Mouse (Mus musculus): ENCODE measurements around the gene Lrrc15.
A peak's percentile ranks its signal among the peaks of the same experiment; 100 is the strongest.

The Lrrc15 gene

DNA sequence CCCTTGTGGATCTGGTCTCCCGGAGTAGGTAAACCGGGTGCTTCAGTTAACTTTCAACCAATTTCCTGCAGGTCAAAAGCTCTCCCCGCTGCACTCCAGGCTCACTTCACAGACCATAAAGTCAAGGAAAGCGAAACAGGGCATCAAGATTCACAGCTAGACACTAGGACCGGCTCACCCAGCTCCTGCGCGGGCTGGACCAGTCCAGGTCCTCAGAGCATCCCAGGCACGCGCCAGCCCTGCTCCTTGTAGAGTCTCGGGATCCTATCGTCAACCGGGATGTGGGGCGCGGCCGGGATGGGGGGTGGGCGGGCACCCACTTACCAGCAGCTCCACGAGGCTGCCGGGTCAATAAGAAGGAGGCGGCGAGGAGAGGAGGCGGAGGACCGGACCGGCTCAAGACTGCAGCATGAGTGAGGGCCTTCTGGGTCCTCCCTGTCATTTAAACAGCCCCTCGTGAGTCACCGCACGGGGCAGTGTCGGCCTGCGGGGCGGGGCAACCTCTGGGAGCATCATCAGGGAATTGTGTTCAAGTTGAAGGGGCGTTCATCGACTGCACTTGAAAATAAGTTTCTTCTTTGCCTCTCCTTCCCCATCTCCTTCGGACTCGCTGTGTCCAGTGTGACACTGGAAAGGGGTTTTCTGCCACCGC, at the start of gene Lrrc15:
TSS of gene Lrrc15 (minus strand) at position 413 of the 652 bp plus-strand sequence.
- DNase-seq = peak; percentile 12 to 22

DNA sequence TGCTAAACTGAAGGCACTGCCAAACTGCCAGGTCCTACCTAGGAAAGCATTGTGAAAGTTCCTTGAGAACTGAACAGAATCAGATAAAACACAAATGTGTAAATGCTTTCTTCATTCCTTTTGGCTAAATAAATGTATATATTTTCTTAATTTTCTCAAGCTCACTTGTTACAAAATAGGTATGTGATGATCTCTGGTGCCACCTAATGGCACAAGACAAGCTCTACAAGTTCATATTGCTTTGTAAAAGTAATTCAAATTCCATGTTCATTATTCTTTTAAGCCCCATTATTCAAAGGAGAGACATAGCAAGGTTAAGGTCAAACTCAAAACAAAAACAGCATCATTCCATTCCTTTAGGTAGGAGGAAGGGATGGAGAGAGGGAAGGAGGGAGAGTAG, 31.2 kb upstream of the Lrrc15 start:
- DNase-seq = no peak

DNA sequence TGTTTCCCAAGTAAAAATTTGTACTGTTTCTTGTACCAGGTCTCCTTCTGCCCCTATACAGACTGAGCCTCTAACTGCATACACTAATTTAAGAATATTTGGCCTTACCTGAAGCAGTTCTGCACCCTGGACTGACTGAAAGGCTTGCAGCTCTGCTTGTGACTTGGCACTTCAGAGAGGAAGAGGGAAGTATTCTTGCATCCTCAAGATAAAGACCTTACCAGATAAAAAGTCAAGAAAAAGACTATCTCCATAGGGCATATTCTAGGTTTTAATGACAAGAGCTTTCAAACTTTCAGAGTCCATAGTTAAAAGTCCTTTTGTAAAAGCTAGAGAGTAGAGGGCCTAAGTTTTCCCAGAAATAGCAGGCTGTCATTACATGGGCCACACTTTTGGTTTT, 27.6 kb upstream of the Lrrc15 start, which contains the start of gene Gp5:
TSS of gene Gp5 (minus strand) at position 133 of the 400 bp plus-strand sequence.
- no peak for DNase-seq

DNA sequence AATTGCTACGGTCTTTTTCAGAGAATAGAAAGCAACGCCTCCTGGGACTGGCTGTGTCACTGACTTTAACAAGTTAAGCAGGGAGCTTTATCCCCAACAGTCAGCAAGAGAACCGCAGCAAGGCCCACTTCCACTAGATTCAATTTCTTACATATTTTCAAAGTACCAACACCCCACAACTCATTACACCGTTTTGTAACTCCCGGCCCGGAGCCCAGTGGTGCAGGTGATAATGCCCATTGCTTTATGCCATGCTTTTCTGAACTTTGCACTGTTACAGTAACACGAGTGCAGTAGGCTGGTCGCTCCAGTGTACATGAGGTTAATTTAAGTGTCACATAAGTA, 27.1 kb upstream of the Lrrc15 start:
- peak in 1 of 2 experiments; percentile 10 for DNase-seq

DNA sequence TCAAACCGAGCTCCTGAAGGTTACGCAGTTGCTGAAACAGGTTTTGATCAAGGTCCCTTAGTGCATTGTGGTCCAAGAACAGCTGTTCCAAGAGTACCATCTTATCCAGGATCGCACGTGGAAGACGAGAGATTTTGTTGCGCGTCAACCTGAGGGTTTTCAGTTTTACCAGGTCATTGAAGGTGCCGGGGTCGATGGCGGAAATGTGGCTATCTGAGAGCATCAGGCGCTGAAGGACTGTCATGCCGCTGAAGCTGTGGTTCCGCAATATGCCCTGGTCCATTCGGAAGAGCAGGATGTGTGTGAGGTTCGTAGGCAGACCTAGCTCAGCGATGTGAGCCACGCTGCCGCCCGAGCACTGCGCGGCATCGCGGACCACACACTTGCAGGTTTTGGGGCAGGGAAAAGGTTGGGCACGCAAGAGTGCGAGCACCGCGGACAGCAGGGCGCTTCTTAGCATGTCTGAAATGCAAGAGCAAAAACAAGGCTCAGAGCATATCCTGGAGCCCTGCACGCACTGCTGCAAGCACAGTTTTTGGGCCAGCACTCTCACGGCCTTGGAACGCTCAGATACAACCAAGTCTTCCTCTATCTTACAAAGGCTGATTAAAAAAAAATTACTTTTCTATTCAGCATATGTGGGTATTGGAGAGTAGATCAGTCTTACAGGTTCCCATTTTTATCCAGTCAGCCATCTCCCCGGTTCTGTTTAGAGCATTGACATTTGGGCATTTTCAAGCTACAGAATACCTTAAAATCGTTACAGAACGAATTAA, 26.5 kb upstream of the Lrrc15 start:
- peak; percentile 9 to 13 for DNase-seq

DNA sequence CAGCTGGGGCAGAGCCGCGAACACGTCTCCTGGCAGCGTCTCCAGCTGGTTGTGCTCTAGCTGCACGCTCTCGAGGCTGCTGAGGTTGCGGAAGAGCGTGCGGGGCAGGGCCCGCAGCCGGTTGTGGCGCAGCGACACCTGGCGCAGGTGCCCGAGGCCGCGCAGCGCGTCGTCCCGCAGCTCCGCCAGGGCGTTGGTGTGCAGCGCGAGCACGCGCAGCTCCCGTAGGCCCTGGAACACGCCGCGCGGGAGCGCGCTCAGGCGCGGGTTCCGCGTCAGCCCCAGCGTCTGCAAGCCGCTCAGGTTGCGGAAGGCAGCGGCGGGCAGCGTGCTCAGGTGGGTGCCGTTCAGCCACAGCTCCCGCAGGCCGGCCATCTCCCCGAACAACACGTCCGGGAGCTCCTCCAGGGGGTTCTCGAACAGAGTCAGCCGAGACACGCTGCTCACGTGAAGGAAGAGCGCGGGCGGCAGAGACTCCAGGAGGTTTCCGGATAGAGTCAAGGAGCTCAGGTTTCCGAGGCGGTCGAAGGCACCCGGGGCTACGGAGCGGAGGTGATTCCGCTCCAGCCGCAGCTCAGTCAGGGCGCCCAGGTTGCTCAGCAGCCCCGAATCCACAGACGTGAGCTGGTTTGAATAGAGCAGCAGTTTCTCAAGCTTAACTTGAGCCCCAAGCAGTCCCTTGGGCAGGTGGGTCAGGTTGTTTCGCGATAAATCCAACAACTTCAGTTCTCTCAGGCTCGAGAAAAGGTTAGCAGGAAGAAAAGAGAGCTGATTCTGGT, 25.7 kb upstream of the Lrrc15 start:
- peak; percentile 8 to 55 for DNase-seq

DNA sequence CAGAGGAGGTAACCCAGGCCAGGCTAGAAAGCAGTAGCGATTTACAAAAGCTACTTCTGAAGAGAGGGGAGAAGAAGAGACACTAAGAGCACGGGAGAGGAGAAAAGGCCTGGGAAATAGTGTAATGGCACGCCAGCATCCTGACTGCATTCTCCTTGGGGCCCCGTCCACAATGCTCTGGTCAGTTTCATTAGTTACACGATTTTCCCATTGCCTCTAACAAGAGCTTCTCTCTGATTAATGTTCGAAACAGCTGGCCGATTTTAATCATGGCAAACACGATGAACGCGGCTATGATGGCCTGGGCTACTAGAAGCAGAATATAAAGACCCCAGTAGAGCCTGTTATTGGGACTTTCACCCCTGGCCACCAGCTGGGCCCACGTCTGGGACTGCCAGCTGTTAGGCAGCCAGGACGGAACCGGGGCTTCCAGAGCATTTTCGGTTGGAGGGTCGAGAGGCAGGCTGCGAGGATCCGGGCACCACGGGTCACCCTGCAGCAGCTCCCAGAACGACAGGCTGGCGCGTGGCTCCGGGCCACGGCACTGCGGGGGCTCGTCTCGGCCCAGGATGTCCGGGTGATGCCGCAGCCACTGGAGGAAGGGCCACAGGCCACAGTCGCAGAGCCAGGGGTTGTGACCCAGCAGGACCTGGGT, 25.0 kb upstream of the Lrrc15 start:
- DNase-seq = no peak

DNA sequence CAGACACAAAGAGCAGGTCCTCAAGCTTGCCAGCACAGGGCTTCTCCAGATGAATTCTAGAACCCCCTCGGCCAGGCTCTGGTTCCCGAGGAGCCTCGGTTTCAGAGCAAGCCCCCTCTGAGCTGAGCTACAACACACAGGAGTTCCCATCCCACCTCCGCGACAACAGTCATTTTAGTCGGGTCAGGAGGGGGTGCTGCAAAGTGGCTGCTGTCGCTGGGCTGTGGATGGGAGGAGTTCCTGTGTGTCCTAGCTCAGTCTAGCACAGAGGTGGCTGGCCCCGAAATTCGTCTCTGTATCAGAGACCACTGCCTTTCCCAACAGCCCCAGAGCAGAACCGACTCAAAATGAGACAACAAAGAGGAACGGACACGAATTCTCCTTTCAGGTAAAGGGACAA, 24.2 kb upstream of the Lrrc15 start:
- no peak for DNase-seq

DNA sequence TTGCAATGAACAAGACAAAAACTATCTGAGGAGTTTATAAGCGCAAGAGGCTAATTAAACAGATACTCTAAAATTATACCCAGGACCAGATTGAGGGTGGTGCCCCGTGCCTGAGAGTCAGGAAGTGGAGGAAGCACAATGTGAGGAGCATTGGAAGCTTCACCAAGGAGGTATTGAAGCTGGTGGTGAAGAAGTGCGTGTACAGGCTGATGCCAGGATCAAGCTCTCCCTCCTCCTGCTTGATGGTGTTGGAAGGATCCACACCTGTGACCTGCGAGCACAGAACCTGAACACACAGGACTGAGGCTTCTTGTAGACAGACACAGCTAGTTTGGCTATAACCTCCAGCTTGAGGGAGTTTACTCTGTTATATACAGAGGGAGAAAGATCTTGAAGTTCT, 23.0 kb upstream of the Lrrc15 start:
- DNase-seq = no peak

DNA sequence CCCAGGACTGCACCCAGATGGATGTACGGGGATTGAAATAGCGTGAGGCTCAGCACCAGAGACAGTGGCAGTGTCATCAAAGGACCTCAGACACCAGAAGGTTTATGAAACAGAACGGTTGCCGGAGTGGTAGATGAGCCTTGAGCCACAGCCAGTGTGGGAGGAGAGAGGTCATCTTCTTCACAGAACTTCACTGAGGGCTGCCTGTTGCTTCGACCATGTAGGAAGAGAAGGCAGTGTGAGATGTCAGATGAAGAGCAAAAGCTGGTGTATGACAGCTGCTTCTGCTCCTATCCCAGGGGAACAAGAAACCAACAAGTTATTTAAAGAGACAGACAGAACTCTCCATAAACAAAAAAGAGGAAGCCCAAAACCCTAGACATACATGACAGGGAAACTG, 21.2 kb upstream of the Lrrc15 start:
- no peak for DNase-seq

DNA sequence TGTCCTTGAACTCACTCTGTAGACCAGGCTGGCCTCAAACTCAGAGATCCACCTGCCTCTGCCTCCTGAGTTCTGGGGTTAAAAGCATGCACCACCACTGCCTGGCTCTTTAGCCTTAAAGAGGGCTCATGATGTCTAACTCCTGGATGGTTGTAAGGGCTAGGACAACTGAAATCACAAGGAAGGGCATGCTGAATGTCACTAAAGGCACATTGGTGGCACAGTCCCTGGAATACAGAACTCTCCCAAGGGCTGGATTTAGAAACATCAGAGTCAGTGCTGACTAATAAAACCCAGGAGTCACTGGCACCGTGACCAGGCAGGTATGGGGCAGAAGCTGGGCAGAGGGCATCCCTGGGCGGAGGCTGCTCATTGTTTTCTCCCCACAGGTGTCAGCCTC, 20.4 kb upstream of the Lrrc15 start:
- DNase-seq = no peak

DNA sequence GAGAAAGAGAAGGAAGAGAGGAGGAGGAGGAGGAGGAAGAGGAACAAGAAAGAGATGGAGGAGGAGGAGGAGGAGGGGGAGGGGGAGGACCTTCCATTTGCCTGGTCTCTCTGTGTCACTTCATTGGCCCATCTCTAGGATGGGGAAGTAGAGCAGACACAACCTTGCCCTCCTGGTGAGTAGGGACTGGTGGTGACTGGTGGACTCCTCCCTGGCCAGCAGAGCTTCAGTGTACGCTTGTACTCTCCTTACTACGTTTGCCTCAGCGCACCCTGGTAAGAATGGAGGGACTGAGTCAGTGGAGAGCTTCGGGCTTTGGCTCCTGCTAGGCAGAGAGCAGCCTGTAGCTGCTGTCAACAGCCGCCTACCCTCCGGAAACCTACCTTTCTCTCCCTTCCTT, 19.6 kb upstream of the Lrrc15 start:
- DNase-seq = no peak

DNA sequence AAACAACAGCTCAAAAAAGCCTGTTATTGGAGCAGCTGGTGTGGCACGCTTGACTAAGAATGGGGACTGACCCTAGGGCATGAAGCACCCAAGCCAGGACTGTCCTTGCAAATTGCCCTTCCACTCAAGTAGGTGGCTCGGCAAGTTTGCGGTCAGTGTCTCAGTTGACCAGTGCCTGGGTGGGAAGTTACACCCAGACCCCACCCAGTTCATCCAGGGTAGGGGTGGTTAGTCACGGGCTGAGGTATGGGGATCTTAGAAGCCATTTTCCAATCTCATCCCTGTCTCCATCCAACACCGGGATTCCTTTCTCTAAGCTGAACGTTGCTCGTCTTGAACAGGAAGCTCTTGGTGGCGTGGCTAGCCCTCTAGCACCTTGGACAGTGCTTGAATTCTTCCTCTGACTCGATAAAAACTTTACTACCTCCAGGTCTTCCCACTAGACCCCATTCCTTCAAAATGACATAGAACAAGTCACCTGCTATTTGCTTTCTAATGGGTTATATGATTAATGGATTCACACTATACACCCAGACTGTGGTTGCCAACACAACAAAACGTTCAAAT, 16.7 kb upstream of the Lrrc15 start:
- no peak for DNase-seq

DNA sequence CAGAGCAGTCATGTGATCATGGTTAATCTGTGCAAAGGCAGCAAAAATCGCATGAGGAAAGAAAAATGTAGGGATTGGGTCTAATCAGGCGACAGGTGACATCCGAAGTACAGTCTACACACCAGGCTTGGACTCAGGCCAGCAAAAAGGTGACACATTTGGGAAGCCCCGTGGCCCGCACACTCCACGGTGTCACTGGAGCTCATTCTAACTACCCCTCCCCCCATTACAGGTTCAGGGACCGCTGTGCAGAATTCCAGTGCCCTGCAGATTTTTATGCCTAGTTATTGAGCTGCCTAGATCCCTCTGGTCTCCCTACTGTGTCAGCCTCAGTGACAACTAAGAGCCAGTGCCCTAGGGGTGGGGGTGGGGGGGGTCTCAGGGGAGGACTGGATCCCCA, 14.4 kb upstream of the Lrrc15 start:
- DNase-seq = no peak

DNA sequence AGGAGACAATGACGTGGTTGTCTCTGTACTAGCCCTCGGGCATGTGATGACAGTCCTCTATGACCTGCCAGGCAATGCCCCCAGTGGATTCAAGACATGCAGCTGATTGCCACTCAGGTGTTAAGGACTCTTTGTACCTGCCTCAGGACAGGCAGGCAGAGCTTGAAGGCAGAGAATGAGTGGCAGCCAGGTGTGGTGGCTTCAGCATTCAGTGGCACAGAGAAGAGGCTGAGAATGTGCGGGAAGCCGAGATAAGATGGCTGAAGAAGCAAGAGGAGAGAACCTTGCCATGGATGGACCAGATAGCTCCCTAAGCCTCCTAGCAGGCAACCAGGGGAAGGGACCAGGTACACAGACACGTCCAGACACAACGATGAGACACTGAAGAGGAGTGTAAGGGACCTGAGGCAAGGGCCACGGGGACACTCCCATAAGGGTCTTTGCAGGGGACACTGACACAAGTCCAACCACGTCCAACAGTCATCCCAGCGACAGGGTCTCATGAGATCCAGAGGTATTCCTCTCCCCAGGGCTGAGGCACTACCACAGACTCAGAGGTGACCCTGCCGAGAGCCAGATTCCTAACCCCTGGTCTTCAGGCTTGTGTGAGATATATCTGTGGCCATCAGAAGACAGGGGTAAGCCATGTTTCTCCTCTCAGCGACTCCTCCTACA, 13.7 kb upstream of the Lrrc15 start:
- no peak for DNase-seq

DNA sequence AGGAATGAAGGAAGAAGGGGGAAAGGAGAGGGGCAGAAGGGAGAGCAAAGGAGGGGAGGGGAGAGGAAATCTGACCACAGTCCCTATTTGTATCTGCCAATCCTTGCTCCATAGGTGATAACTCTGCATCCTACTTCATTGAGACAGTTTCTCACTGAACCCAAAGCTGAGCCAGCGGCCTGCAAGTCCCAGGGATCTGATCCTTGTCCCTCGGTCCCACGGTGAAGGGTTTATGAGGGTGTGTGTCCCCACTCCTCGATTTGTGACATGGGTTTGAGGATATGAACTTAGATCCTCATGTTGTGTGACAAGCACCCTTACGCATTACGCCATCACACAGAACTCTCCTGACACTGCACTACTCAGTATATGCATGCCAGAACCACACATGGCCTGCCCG, 12.1 kb upstream of the Lrrc15 start:
- no peak for DNase-seq

DNA sequence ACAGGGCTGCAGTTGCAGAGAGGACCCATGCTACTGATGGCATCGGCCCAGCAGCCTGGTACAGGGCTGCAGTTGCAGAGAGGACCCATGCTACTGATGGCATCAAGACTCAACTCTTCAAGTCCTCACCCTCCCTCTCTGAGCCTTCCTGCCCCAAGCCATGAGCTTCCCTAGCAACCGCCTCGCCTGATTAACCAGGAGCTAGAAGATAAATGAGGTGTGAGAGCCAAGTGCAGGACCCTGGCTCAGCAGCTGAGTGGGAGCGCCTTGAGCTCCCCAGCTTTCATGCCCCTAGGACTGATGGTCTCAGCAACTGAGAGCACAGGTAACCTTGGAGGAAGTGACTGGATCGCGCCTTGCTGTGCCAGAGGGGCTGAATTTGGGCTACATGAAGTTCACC, 7.4 kb upstream of the Lrrc15 start:
- DNase-seq = no peak

DNA sequence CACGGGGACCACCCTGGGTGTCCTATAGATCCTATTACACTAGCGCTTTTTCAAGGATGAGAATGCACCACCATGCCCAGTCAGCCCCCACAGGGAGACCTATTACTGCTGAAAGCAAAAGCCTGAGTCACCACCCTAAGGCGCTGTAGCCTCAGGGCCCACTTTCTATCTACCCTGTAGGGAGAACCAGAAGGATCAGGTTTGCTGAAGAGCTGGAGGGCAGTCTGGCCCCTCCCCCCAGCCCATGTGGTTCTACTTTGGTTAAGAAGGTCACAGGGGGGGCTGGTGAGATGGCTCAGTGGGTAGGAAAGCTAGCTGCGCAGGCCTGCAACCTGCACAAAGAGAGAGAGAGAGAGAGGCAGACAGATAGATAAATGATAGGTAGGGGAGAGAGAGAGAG, 2.6 kb upstream of the Lrrc15 start:
- DNase-seq = no peak

DNA sequence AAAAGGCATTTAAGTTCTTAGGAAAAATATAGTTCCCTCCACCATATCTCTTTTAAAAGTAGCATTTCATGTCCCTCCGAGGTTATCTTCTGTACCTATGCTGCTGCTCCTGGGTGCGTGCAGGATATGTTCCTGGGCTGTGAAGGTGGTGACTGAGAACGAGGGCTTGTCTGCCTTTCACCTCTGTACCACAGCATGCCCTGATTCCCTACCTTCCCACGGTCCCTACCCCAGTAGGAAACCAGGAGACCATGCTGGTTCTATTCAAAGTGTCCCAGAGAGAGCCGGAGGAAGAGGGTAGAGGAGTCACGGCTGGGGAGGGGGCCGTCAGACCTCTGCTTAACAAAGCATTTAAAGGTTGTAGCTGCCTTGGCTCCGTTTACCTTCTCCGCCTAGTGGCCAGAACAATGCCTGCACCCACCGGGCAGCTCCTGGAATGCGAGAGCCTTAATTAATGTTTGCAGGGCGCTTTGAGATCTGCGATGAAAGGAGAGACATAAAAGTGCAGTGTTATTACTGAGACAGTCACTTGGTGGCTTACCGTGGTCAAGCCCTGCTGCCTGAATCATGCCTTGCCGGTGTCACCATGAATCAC, 784 bp upstream of the Lrrc15 start:
- peak; percentile 27 to 75 for DNase-seq

DNA sequence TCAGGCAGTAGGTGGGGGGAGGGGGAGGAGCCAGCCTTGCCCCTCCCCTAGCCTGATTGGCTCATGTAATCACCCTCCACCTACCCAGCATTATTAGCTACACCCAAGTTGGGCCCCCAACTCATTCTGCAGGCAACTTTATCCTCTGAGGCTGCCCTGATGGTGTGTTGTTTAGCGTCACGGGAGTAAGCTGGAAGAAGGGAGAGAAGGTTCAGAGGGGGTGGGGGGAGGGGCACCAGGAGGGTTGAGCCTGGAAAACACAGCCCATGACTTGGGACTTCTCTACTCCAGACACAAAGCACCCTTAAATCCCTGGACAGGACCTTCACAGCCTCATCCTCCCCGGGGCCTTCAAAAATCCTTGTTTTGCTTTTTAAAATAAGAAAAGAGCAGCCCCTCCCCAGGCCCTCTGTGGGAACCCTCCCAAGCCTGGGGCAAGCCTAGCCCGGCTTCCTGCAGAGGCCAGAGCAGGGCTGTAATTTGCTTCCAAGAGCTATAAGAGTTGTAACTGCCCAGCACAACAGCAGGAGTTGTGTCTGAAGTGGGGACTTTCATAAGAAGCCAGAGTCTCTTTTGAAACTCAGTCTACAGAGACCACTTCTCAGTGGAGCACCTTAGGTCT, 2.3 kb downstream of the Lrrc15 start:
- DNase-seq = no peak

DNA sequence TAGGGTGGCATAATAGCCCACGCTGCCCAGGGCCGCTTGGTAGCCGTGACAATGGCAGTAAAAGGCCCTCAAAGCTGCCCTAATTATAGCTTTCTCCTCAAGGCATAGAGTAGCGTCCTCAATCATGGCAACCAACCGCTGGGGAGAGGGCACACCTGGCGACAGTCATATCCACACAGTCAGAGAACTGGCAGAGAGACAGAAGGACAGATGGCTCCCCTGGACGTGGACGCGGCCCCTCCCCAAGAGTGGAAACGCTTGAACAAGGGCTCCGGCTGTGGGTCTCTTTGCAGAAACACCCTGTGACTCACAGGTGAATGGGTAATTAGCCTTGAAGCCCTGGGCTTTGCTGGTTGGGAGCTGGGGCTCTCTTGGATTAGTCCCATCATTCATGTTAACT, 4.7 kb downstream of the Lrrc15 start:
- DNase-seq = no peak

Data from kidney, postnatal 36 days (tissue).